Mouse (Mus musculus) heart, adult 2 months (tissue): ENCODE data around the gene Ydjc.

ENCODE experiments used
- CTCF ChIP-seq: fragments of 200-600 bp; IDR thresholded peaks from 2 replicates; pipeline ENCODE4 v1.8.1; 2022; ENCODE audit warnings: antibody characterized with exemption, mild to moderate bottlenecking, moderate library complexity
- EP300 ChIP-seq: fragments of 200-500 bp; IDR thresholded peaks from 2 replicates; pipeline ENCODE4 v1.6.1; 2011; ENCODE audit warnings: low read depth, low read length, control low read depth; ENCODE audit not compliant: insufficient read depth
- POLR2A ChIP-seq: fragments of 200-500 bp; IDR thresholded peaks from 2 replicates; pipeline ENCODE4 v1.6.1; 2011; ENCODE audit warnings: mild to moderate bottlenecking, low read depth, low read length, control low read depth; ENCODE audit not compliant: insufficient read depth

GRCm38 (mm10) chr16:17204990-17205389, 60.6 kb downstream of the Ydjc start:
- TF ChIP-seq CTCF (peak; percentile 67), POLR2A (no peak), EP300 (no peak)
